9 mouse cellular contexts compared by ENCODE assay signal in the genomic region with DNA sequence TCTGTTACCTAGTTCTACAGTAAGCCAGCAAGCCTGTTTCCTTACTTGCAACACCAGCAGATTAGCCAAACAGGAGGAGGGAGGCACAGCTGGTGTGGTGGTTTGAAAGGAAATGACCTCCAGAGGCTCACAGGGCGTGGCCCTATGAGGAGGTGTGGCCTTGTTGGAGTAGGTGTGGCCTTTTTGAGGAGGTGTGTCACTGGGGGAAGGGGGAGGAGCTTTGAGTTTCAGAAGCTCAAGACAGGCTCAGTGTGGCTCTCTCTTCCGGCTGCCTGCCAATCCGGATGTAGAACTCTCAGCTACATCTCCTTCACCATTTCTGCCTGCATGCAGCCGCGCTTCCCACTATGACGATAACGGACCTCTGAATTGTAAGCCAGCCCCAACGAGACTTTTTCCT.
DNase-seq lines count a peak whose midpoint lies in the region; ATAC-seq and TF ChIP-seq lines count a peak whose summit lies in the region.
"Had no signal": no experiment of that assay in that cellular context is flagged by ENCODE, and none has a peak within 500 bp of the region (broad histone marks: within the 10 kb centered on the region; RNA-seq: fewer than 3 reads in every experiment).

No protein-coding gene starts in this region.

- H3K4me2 ChIP-seq in liver, embryonic 12.5 days, result no peak overlapping the region
- no peak overlapping the region for H3K4me2 ChIP-seq in hindbrain, embryonic 16.5 days (ENCODE audit: low read length)

- no peak for TF ChIP-seq CTCF in lung, adult 2 months (IDR thresholded peaks at IDR 0.05; ENCODE audit: insufficient read depth, low read length)

- H3K36me3 ChIP-seq in ES-E14 (ENCODE audit: control insufficient read depth, insufficient read depth, low read length, poor library complexity, severe bottlenecking), result peaks cover 44% of the 10 kb centered on the region
- H3K36me3 ChIP-seq in liver, embryonic 12.5 days, result no peaks in the 10 kb centered on the region
- H3K36me3 ChIP-seq in hindbrain, embryonic 16.5 days (ENCODE audit: control insufficient read depth, insufficient read depth, low read length), result no peaks in the 10 kb centered on the region

- H3K27me3 ChIP-seq in liver, embryonic 12.5 days (replicated peaks), result no peaks in the 10 kb centered on the region
- no peaks in the 10 kb centered on the region for H3K27me3 ChIP-seq in hindbrain, embryonic 16.5 days (replicated peaks; ENCODE audit: control insufficient read depth, insufficient read depth, low read length)

- peak; percentile 33 to 60 for DNase-seq in lung, adult 18-20 months
- no peak for DNase-seq in lung, adult 2 months
- DNase-seq in ES-E14 (ENCODE audit: low read depth, low spot score), result peak; percentile 97
- DNase-seq in testis, postnatal 14 days (ENCODE audit: low spot score), result peak; percentile 76
- no peak for DNase-seq in kidney, adult 18-20 months
- DNase-seq in urinary bladder, postnatal 10 days (ENCODE audit: low spot score), result no peak

- TF ChIP-seq POLR2A in lung, adult 2 months (IDR thresholded peaks at IDR 0.05; ENCODE audit: borderline replicate concordance, extremely low read depth, low read depth, low read length), result no peak

- ATAC-seq in liver, embryonic 12.5 days, result peak; percentile 55
- no peak for ATAC-seq in hindbrain, embryonic 16.5 days

- in situ Hi-C loops in ES-E14 (cut with MboI; ENCODE audit: low sequenced_read_pairs in 2 of 2, unreplicated experiment in 2 of 2), result no loop called here

- peak overlapping the region; percentile 71 for H3K9ac ChIP-seq in ES-E14 (ENCODE audit: insufficient read depth, low read depth, low read length, poor library complexity, severe bottlenecking)
- H3K9ac ChIP-seq in liver, embryonic 12.5 days, result no peak overlapping the region
- H3K9ac ChIP-seq in hindbrain, embryonic 16.5 days (ENCODE audit: low read depth, low read length), result no peak overlapping the region

- WGBS in lung, adult 2 months, result 90% methylated on average over 8 of the region's 8 CpGs
- WGBS in liver, embryonic 12.5 days (ENCODE audit: insufficient replicate concordance), result 64% methylated on average over 8 of the region's 8 CpGs
- WGBS in hindbrain, embryonic 16.5 days, result 89% methylated on average over 8 of the region's 8 CpGs

- H3K4me1 ChIP-seq in lung, adult 2 months (ENCODE audit: control insufficient read depth, insufficient read depth, low read length), result no peaks in the 10 kb centered on the region
- H3K4me1 ChIP-seq in ES-E14 (ENCODE audit: control insufficient read depth in 2 of 2, insufficient read depth in 2 of 2, low read length in 2 of 2, poor library complexity in 1 of 2), result peaks cover 3 to 26% of the 10 kb centered on the region in 2 experiments; a peak in 1 of 4 replicates
- no peaks in the 10 kb centered on the region for H3K4me1 ChIP-seq in liver, embryonic 12.5 days
- peaks cover 3% of the 10 kb centered on the region for H3K4me1 ChIP-seq in hindbrain, embryonic 16.5 days (ENCODE audit: control insufficient read depth, insufficient read depth, low read depth, low read length)

- no peak overlapping the region for H3K4me3 ChIP-seq in lung, adult 2 months (replicated peaks; ENCODE audit: extremely low read depth, low read depth, low read length)
- H3K4me3 ChIP-seq in ES-E14 (ENCODE audit: insufficient read depth in 1 of 2, low read depth in 1 of 2, low read length in 2 of 2, poor library complexity in 1 of 2, severe bottlenecking in 1 of 2), result peak overlapping the region; percentile 66
- no peak overlapping the region for H3K4me3 ChIP-seq in liver, embryonic 12.5 days
- no peak overlapping the region for H3K4me3 ChIP-seq in hindbrain, embryonic 16.5 days (ENCODE audit: low read length)
- H3K4me3 ChIP-seq: megakaryocyte, embryonic 14.5 days had no signal

- H3K9me3 ChIP-seq in ES-E14 (ENCODE audit: control insufficient read depth, insufficient read depth, low read depth, low read length), result no peaks in the 10 kb centered on the region
- no peaks in the 10 kb centered on the region for H3K9me3 ChIP-seq in liver, embryonic 12.5 days (replicated peaks)
- H3K9me3 ChIP-seq in hindbrain, embryonic 16.5 days (ENCODE audit: control insufficient read depth, low read length), result no peaks in the 10 kb centered on the region

- H3K27ac ChIP-seq in ES-E14 (ENCODE audit: insufficient read depth, low read depth, low read length, poor library complexity, severe bottlenecking), result peak overlapping the region; percentile 91
- H3K27ac ChIP-seq in liver, embryonic 12.5 days, result no peak overlapping the region
- no peak overlapping the region for H3K27ac ChIP-seq in hindbrain, embryonic 16.5 days (ENCODE audit: low read depth, low read length)

TF ChIP-seq in ES-E14, 5 proteins besides CTCF, POLR2A, EP300 and RAD21:
- TF ChIP-seq ZNF384 (IDR thresholded peaks at IDR 0.05; ENCODE audit: low read depth, low read length) (no peak), MAFK (IDR thresholded peaks at IDR 0.05; ENCODE audit: insufficient read depth, low read depth, low read length) (0 out of 2 replicates have a peak, but pooled peaks have one; percentile 28)

Comparison
In these comparisons a context has a peak if more than half of its experiments do, and no peak if none do; other contexts are left out.
1. DNase-seq: peak in lung, adult 18-20 months (2 of 2), ES-E14 (single experiment) and testis, postnatal 14 days (single experiment); none in lung, adult 2 months (single experiment), kidney, adult 18-20 months (single experiment) and urinary bladder, postnatal 10 days (single experiment).
2. H3K4me3 ChIP-seq: peak in ES-E14 (2 of 2); none in lung, adult 2 months (single experiment), liver, embryonic 12.5 days (single experiment) and hindbrain, embryonic 16.5 days (single experiment).